Mouse (Mus musculus): ENCODE data around the gene Atg14.
"Not testable (repeated sequence)": the region's sequence is repeated elsewhere in the genome, so short reads cannot be mapped to it uniquely, and the experiment has no call there.

The Atg14 gene

GRCm38 (mm10) chr14:47544286-47544685, 26.2 kb downstream of the Atg14 start:
- no peak for DNase-seq (ENCODE audit: extremely low read depth, low read depth)

GRCm38 (mm10) chr14:47542283-47542682, 28.2 kb downstream of the Atg14 start:
- no peak for DNase-seq (ENCODE audit: extremely low read depth, low read depth)

DNA sequence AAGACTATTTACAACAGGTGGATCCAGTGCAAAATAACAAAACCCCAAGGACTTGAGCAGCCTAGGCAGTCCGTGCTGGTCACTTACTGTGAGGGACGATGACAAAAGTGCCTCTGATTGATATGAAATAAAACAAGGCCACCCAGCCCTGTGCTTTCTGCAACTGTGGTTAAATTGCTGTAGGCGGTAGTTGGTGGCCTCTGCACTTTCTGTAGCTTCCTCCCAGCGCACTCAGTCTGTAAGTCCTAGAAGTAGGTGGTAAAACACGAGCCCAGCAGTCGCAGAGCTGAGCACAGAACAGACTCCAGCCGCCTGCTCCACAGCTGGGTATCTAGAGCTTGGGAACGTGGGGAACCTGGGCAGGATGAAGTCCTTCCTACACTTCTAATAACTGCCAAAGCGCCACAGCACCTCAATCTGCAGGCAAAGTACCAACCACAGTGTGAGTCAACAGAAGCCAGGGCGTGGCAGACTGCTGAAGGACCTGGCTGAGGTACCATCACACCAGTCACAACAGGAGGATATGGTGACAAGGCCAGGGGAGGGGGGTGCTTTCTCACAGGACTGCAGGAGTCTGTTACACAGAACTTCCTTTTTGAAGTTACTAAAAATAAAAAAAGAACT, 29.0 kb downstream of the Atg14 start:
- DNase-seq (ENCODE audit: extremely low read depth, low read depth), result no peak

DNA sequence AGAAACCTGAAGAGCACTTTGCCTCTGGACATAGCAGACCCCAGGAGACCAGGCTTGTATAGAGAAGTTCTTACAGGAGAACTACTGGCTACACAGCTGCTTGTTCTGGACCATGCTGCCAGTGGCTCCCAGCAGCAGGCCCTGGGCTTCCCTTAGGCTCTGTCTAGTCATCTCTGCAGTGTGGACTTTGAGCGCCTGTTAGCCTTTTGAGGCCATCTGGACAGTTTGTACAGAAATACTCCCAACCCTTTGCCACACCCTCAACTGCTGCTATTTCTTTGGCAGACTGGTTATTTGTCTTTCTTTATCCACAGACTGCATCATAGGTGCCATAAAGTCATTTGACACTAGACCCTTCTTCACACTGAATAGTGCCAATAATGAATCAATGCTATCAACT, 35.4 kb downstream of the Atg14 start:
- no peak for DNase-seq (ENCODE audit: extremely low read depth, low read depth)

DNA sequence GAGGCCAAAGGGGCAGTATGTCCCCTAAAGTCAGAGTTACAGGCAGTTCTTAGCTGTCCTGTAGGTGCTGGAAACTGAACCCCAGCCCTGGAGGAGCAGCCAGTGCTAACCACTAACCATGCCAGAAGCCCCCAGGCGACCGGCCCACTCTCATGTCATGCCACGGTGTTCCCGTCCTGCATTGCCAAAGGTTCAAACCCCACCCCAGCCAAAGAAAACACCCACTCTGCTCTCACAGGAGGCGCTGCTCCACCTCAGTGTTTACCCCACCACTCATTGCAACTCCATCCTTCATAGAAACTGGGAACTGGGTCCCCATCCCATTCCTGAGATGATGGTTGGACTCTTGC, 36.3 kb downstream of the Atg14 start:
- DNase-seq (ENCODE audit: extremely low read depth, low read depth), result no peak

GRCm38 (mm10) chr14:47533365-47534175, 36.9 kb downstream of the Atg14 start:
- DNase-seq (ENCODE audit: extremely low read depth, low read depth), result peak; percentile 58

DNA sequence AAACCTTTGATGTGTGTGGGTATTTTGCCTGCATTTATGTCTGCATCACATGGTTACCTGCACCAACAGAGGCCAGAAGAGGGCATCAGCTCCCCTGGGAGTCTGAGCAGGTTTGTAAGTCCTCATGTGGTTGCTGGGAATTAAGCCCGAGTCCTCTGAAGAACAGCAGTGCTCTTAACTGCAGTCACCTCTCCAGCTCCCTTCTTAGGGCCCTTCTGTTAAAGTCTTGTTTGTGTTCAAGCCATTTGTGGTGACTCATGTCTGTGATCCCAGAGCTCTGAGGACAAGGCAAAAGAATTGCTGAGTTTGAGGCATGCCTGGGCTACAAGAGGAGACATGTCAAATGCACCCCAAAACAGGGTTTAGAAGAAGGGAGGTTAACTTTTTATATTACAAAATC, 38.0 kb downstream of the Atg14 start:
- no peak for DNase-seq (ENCODE audit: extremely low read depth, low read depth)

DNA sequence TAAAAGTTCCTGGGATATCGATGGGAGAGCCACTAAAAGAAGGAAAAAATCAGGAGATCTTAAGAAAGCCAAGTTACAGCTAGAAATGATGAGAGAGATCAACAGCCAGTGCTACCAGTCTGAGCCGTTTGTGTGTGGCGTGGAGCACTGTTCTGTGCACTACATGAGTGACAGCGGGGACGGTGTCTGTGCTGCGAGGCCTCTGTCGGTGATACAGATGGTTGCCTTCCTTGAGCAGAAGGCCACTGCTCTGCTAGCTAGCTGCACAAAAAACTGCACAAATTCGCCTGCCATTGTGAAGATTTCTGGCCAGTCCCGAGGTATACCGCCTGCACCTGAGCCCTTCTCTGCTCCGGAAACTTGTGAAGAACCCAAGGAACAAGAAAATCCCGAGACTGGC, 40.9 kb downstream of the Atg14 start:
- not testable (repeated sequence) for DNase-seq (ENCODE audit: extremely low read depth, low read depth)

GRCm38 (mm10) chr14:47529019-47529418, 41.4 kb downstream of the Atg14 start:
- peak; percentile 42 for DNase-seq (ENCODE audit: extremely low read depth, low read depth)

GRCm38 (mm10) chr14:47528293-47528692, 42.2 kb downstream of the Atg14 start:
- no peak for DNase-seq (ENCODE audit: extremely low read depth, low read depth)

DNA sequence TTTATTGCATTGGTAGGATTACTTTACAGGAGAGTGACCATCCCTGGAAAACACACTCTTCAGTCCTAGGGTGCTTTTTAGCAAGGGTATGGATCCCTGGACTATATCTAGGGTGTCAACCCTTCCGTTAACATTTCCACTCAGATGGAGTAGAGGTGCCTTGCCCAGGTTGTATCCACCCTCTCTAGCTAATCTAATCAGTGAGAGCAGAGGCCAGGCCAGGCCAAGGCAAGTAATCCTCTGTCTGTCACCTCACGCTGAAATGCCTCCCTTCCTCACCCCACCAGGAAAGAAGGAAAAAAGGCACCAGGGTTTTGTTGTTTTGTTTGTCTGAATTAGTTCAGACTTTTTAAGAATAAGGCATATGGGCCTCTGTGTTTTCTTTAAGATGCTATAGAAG, 42.6 kb downstream of the Atg14 start:
- DNase-seq (ENCODE audit: extremely low read depth, low read depth), result no peak

- no peak for DNase-seq (ENCODE audit: extremely low read depth, low read depth)
Measured at GRCm38 (mm10) chr14:47525861-47526260, 44.6 kb downstream of the Atg14 start.

DNA sequence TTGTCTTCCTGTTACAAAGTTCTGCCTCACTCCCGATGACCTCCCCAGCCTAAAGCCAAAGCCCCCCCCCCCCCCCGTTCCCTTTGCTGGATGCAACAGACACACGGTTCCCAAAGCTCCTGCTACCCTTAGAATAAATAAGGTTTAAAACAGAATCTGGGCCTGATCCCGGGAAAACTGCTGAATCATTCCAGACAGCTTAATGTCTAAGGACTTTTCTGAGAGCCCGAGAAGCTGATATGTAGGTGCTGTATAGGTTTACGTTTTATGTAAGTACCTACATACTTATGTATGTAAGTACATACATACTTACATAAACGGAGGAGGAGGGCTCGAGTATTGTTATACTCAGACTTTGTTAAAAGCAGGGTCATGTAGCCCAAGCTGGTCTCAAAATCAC, 45.1 kb downstream of the Atg14 start:
- DNase-seq (ENCODE audit: extremely low read depth, low read depth), result no peak

DNA sequence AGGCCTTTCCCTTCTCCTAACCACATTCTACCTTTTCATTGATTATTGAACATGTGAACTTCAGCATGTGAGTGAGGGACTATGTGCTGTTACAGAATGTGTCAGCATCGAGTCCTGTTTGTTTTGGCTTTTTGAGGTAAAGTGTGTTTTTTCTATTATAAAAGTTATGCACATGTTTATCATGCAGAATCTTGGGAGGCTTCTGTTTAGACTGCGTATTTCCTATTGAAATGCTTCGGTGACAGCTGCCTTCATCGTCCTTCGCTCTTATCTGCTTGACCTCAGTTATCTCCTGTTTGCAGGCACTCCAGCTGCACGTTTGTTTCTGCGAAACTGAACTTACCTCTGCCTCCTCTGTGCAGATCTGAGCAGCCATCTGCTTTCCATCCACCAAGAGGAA, 48.1 kb downstream of the Atg14 start:
- peak; percentile 91 for DNase-seq (ENCODE audit: extremely low read depth, low read depth)

DNA sequence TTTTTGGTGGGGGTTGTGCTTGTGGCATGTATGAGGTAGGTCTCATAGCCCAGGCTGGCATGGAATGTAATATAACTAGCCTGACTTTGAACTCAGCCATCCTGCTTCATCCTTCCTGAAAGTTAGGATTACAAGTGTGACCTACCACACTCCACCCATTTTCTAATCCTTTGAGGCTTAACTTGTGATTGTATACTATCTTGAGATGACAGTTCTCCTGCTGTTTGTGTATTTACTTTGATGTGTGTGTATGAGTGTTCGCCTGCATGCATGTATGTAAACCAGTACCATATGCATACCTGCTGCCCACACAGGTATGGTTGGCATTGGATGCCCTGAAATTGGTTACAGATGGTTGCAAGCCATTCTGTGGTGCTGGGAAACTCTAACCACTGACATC, 48.8 kb downstream of the Atg14 start:
- DNase-seq (ENCODE audit: extremely low read depth, low read depth), result no peak

DNA sequence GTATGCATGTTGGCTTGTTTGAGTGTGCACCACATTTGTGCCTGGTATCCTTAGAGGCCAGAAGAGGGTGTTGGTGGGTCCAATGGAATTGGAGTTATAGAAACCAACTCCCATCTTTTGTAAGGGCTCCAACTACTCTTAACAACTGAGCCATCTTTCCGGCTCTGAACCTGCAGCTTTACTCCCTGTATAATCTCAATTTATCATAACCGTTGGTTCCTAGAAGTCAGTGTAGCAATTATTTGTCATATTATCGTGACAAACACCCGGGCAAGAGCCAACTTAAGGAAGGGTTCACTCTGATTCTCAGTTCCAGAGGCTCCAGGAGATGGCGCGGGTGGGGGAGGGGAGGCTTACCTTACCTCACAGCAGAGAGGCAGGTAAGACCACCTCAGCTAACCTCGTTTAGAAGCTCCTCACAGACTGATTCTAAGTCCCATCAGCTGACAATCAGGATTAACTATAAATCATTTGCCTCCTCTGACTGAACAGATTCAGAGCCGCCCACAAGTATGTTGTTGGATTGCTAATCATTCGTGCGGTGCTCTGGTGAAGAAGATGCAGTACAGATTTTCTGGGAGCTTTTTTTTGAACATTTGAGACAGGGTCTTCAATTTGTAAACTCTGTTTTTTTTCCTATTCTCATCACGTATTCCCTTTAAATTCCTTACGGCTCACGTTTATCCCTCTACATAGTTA, 49.5 kb downstream of the Atg14 start:
- DNase-seq (ENCODE audit: extremely low read depth, low read depth), result no peak

DNA sequence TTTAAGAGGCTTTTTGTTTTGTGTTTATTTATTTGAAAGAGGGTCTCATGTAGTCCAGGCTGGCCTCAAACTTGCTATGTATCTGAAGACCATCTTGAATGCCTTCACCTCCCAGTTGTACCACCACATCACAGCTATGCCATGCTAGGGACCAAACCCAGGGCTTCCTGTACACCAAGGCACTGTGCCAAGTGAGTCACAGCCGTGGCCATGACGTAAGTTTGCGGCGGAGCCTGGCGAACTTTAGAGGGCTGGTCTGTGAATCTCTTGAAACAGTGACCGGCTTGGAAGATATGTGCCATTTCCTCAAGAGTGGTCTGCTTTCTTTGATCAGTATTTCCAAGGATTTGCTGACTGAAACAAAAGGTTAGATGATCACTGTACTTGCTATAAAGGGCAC, 51.8 kb downstream of the Atg14 start:
- DNase-seq (ENCODE audit: extremely low read depth, low read depth), result no peak

GRCm38 (mm10) chr14:47516755-47517154, 53.7 kb downstream of the Atg14 start:
- DNase-seq (ENCODE audit: extremely low read depth, low read depth), result no peak

GRCm38 (mm10) chr14:47515636-47516035, 54.8 kb downstream of the Atg14 start:
- peak; percentile 40 for DNase-seq (ENCODE audit: extremely low read depth, low read depth)

DNA sequence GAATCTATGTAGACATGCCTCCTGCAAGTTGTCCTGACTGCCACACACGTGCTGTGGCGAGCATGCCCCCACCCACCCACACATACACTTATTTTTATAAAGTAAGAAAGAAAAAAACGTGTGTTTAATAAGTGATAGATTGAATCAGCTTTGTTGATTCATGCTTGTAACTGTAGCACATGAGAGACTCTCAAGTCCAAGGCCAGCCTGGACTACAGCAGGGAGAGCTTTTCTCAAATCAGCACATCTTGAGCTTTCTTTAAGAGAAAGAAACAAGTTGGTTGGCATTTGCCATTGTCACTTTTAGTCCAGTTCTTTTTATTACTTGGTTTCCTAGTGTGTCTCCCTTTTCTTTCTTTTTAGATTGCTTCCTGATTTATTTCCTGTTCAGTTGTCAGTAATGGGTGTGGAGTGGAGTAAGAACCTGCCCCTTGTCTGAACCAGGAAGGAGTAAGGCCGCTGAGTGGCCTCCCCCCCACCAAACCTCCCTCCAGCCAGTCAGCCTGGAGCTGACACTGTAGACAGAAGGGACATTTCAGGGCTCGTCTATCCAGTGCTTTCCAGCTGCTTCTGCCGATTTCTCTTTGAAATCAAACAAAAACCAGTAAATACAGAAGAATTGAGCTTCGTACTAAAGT, 55.5 kb downstream of the Atg14 start:
- no peak for DNase-seq (ENCODE audit: extremely low read depth, low read depth)

GRCm38 (mm10) chr14:47513606-47514005, 56.8 kb downstream of the Atg14 start:
- no peak for DNase-seq (ENCODE audit: extremely low read depth, low read depth)

- DNase-seq (ENCODE audit: extremely low read depth, low read depth), result no peak
Measured at GRCm38 (mm10) chr14:47510244-47510643, 60.2 kb downstream of the Atg14 start.
